Mouse (Mus musculus) bone marrow, adult 2 months (tissue): ENCODE measurements around the gene Bace2. TPM values are rescaled to one million over a fixed set of nuclear protein-coding genes. Genes with fewer than 3 reads are reported as not detected.

ENCODE experiments used
- H3K27ac ChIP-seq: fragments of 200-500 bp; 2 replicates; pipeline ENCODE4 v1.5.1; 2012; ENCODE audit warnings: low read depth, mild to moderate bottlenecking, control low read depth, inconsistent platforms, low read length; ENCODE audit not compliant: control insufficient read depth, poor library complexity, insufficient read depth
- H3K4me1 ChIP-seq: fragments of 200-500 bp; 2 replicates; pipeline ENCODE4 v1.6.1; 2011; ENCODE audit warnings: low read length; ENCODE audit not compliant: control insufficient read depth, insufficient read depth
- H3K4me3 ChIP-seq: fragments of 200-500 bp; replicated peaks from 2 replicates; pipeline ENCODE3; 2011; ENCODE audit warnings: mild to moderate bottlenecking, low read depth, low read length, control low read depth; ENCODE audit not compliant: control insufficient read depth
- CTCF ChIP-seq: fragments of 200-500 bp; IDR thresholded peaks from 2 replicates; pipeline ENCODE4 v1.5.1; 2011; ENCODE audit warnings: low read length, control low read depth; ENCODE audit not compliant: control insufficient read depth, insufficient read depth
- POLR2A ChIP-seq: fragments of 200-500 bp; IDR thresholded peaks from 2 replicates; pipeline ENCODE4 v1.6.1; 2011; ENCODE audit warnings: low read depth, mild to moderate bottlenecking, control low read depth, low read length, borderline replicate concordance; ENCODE audit not compliant: control insufficient read depth
- WGBS: fragments of 180-500 bp; shearing (Covaris S2); methylation state at CpG from one replicate; pipeline ENCODE4 v1.1.7; 2018; 5-methylcytosine and 5-hydroxymethylcytosine counted together
- polyA plus RNA-seq: library from polyadenylated mRNA; stranded (reverse); fragments of >200 nt; gene quantifications from 2 replicates; pipeline ENCODE4 v1.2.4, GENCODE M21; 2011; ENCODE audit warnings: low replicate concordance; ENCODE audit not compliant: missing spikeins, insufficient read depth, insufficient read length

Bace2 gene
- polyA plus RNA-seq, 1 experiment = 0.72 TPM

DNA sequence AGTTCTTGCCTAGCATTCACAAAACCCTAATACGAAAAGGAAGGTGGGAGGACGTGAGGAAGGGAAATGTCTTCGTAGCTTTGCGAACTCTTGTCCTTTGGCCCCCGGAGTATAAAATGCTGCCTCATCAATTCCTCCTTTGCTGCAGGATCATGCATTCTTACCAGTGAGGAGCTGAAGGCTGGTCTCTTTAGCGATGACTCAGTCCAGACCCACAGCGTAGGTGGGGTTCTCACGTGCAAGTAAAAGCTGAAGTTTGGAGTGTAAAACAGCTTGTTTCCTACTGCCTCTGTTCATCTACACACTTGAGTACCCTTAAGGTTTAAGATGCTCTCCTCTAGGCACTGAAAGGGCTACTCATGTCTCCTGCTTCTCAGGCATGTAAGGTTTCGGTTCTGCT lies 85.4 kb downstream of the Bace2 start:
- no peak for TF ChIP-seq CTCF
- no peak for TF ChIP-seq POLR2A
- Histone ChIP-seq H3K4me1 (no peaks in the 10 kb centered on the region), H3K4me3 (no peak overlapping the region), H3K27ac (no peak overlapping the region)
- WGBS = 80% methylated on average over 9 of the region's 9 CpGs

- Histone ChIP-seq H3K4me1 (no peaks in the 10 kb centered on the region), H3K27ac (no peak overlapping the region), H3K4me3 (no peak overlapping the region)
- 42% methylated on average over 14 of the region's 14 CpGs for WGBS
- TF ChIP-seq CTCF (peak; percentile 40; the same call in 1 of the 2 replicates), POLR2A (no peak)
Measured at GRCm38 (mm10) chr16:97443670-97444263, 87.2 kb downstream of the Bace2 start.

GRCm38 (mm10) chr16:97447386-97447785 lies 90.8 kb downstream of the Bace2 start:
- TF ChIP-seq CTCF = no peak

DNA sequence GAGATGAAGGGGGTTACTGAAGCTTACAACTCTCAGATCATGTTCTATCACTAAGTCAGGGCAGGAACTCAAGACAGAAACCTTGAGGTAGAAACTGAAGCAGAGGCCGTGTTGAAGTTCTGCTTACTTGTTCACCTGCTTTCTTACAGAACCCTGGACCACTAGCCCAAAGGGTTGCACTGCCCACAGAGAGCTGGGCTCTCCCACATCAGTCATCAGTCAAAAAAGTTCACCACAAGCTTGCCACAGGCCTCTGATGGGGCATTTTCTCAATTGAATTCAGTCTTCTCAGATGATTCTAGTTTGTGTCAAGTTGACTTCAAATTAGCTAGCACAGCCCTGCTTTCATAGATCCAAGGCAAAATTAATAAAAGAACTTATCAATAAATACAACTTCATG lies 103.3 kb downstream of the Bace2 start:
- no peaks in the 10 kb centered on the region; the same call in 1 of the 2 replicates for H3K4me1 ChIP-seq
- H3K27ac ChIP-seq = no peak overlapping the region
- no peak overlapping the region for H3K4me3 ChIP-seq
- 49% methylated on average over 1 of the region's 1 CpGs for WGBS
- TF ChIP-seq POLR2A (no peak), CTCF (no peak)

More at GRCm38 (mm10) chr16:97447386-97447785, 90.8 kb downstream of the Bace2 start:
- H3K4me3 ChIP-seq = no peak overlapping the region
- H3K4me1 ChIP-seq = no peaks in the 10 kb centered on the region
- H3K27ac ChIP-seq = no peak overlapping the region

DNA sequence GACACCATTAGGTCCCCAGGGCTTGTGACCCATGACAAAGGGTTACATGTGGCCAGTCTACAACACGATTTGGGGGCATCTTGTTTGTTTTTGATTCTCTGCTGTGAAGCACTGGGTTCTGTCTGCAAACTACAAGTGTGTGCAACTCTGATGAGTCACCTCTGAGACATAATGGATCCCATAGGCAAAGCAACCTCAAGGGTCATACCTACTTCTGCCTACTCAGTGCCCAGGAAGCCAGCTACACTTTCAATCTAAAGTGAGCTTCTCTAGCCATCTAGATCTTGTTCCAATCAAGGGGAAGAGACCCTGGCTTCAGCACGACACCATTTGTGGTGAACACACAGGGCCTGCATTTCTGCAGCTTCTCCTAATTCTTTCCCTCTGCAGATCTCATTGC lies 104.7 kb downstream of the Bace2 start:
- TF ChIP-seq CTCF (no peak), POLR2A (no peak)
- H3K4me1 ChIP-seq = no peaks in the 10 kb centered on the region; the same call in 1 of the 2 replicates
- H3K4me3 ChIP-seq = peak overlapping the region; percentile 21
- 53% methylated on average over 2 of the region's 2 CpGs for WGBS
- no peak overlapping the region for H3K27ac ChIP-seq

GRCm38 (mm10) chr16:97462481-97463181 lies 106.1 kb downstream of the Bace2 start, which contains the start of gene Mx1:
Gene Mx1, minus strand, starts transcription at chr16:97462907.
- Histone ChIP-seq H3K4me3 (peak within 1 kb of the TSS; percentile 39), H3K4me1 (no peaks in the 10 kb centered on the region; the same call in none of the 2 replicates), H3K27ac (peak within 1 kb of the TSS; percentile 20)
- WGBS = 12% methylated on average over 4 of the region's 4 CpGs
- no peak for TF ChIP-seq CTCF
- TF ChIP-seq POLR2A = no peak

DNA sequence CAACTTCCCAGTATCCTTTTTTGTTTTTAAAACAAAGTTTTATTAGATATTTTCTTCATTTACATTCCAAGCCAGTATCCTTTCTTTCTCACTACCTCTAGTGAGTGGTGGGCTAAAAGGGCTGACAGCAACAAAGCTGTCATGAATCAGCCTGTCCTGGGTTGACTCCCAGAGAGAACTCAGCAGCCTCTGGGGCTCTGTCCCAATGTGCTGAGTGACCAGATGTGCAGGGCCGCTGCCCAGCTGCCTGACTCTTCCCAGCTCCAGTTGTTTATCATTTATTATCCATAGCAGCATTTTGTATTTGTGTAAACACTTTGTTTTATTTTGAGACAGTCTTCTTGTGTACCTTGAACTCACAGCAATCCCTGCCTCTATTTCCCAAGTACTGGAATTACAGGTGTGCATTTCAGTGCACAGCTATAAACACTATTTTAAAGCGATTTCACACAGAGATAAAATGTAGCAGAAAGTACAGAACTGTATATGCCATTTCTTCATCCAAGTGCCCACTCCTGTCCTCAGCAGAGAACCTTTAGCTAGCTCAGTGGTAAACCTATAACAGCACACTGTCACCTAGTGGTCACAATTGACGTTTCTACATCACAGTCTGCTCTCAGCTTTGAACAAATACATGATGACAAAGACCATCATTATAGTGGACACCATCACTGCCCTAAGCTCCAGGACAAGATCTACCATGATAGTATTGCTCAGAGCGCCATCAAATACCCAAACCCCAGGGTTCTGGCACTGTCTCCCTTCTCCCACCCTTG lies 109.8 kb downstream of the Bace2 start:
- TF ChIP-seq POLR2A (no peak), CTCF (no peak)
- Histone ChIP-seq H3K4me1 (peaks cover 3% of the 10 kb centered on the region), H3K4me3 (no peak overlapping the region), H3K27ac (no peak overlapping the region)
- 54% methylated on average over 4 of the region's 4 CpGs for WGBS

- Histone ChIP-seq H3K27ac (no peak overlapping the region), H3K4me3 (no peak overlapping the region), H3K4me1 (peaks cover 3% of the 10 kb centered on the region)
- WGBS = 63% methylated on average over 3 of the region's 3 CpGs
- TF ChIP-seq POLR2A = no peak
Measured at GRCm38 (mm10) chr16:97467472-97467871, 110.9 kb downstream of the Bace2 start.
